In the genomic region with DNA sequence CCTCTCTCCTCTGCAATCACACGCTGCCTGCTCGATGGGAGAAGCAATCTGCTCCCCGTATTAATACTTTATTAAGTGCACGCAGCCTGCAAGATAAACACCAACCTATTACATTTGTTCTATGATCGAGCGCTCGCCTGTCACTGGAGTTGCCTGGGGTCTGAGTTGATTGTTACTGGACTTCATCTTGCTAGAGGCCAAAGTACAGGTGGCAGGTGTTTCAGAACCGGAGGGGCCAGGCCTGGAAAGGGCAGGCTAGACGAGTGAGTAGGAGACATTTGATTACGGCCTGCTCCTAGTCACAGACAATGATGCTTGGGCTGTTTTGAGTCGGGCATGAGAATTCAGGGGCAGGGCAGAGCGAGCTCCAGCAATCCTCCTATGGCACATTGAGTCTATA, we compare ENCODE assay signal across 19 mouse cellular contexts.
"Had no signal": no experiment of that assay in that cellular context is flagged by ENCODE, and none has a peak within 500 bp of the region (broad histone marks: within the 10 kb centered on the region; RNA-seq: fewer than 3 reads in every experiment).

No protein-coding gene starts in this region.

- H3K4me3 ChIP-seq: layer of hippocampus, adult 2 months; limb, embryonic 12.5 days; liver, embryonic 13.5 days; lung, embryonic 15.5 days; megakaryocyte, embryonic 14.5 days; stomach, embryonic 15.5 days had no signal

- H3K27me3 ChIP-seq: liver, embryonic 13.5 days; lung, embryonic 15.5 days; stomach, embryonic 15.5 days had no signal

- H3K9me3 ChIP-seq: lung, embryonic 15.5 days; stomach, embryonic 15.5 days had no signal

- ATAC-seq: midbrain, embryonic 16.5 days had no signal

- H3K9ac ChIP-seq: limb, embryonic 12.5 days; liver, embryonic 13.5 days; liver, postnatal 0 days; lung, embryonic 15.5 days; stomach, embryonic 15.5 days had no signal

- H3K4me2 ChIP-seq: limb, embryonic 12.5 days; liver, embryonic 13.5 days; lung, embryonic 15.5 days had no signal

- H3K27ac ChIP-seq: kidney, postnatal 0 days; layer of hippocampus, adult 2 months; limb, embryonic 12.5 days; liver, embryonic 13.5 days; lung, embryonic 15.5 days; macrophage; stomach, embryonic 15.5 days had no signal

- H3K4me1 ChIP-seq: liver, embryonic 13.5 days; megakaryocyte, embryonic 14.5 days; stomach, embryonic 15.5 days had no signal

- H3K36me3 ChIP-seq: limb, embryonic 12.5 days; liver, embryonic 13.5 days; lung, embryonic 15.5 days; stomach, embryonic 15.5 days had no signal

- DNase-seq: kidney, adult 9 months; kidney, postnatal 4 days; liver; liver, embryonic 13.5 days; liver, postnatal 0 days; lung, postnatal 14 days; retina, postnatal 1 day; right cerebral cortex, postnatal 4 days; spleen, adult 18-20 months; thymus, adult 2 months; thymus, postnatal 25 days had no signal
